Mouse (Mus musculus): Measurements from ENCODE around the gene Dlx3. TPM values are rescaled to one million over a fixed set of nuclear protein-coding genes. Genes with fewer than 3 reads are reported as not detected.

Gene Dlx3
- polyA plus RNA-seq, 1 experiment from 2014 or later, result 0.38 TPM

DNA sequence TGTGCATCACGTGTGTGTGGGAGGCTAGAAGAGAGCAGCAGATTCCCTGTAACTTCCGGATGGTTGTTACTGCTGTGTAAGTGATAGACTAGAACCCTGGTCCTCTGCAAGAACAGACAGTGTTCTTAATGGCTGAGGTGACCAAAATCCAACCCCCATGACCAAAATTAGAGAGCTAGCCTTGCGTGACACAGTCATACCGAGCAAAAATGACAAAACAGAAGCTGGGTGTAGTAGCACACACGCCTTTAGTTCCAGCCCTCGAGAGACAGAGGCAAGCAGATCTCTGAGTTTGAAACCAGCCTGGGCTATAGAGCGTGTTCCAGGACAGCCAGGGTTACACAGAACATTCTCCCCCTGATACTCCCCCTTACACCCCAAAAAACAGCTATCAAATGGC lies 9.8 kb upstream of the Dlx3 start:
- H3K27me3 ChIP-seq (ENCODE audit: control insufficient read depth, insufficient read depth, low read depth, low read length), result no peaks in the 10 kb centered on the region; the same call in 1 of the 2 replicates
- ATAC-seq, result no peak
- WGBS, result 83% methylated on average over 7 of the region's 7 CpGs
- peaks cover 6% of the 10 kb centered on the region for H3K4me1 ChIP-seq (ENCODE audit: control insufficient read depth, insufficient read depth, low read length)
- no peak overlapping the region for H3K27ac ChIP-seq (ENCODE audit: low read length)
- H3K9ac ChIP-seq (ENCODE audit: low read depth, low read length), result no peak overlapping the region
- H3K9me3 ChIP-seq (replicated peaks; ENCODE audit: control insufficient read depth, low read length, poor library complexity, severe bottlenecking), result no peaks in the 10 kb centered on the region
- H3K4me3 ChIP-seq (ENCODE audit: low read depth, low read length), result no peak overlapping the region
- no peak overlapping the region for H3K4me2 ChIP-seq (ENCODE audit: low read length)
- no peaks in the 10 kb centered on the region for H3K36me3 ChIP-seq (ENCODE audit: control insufficient read depth, insufficient read depth, low read length)

DNA sequence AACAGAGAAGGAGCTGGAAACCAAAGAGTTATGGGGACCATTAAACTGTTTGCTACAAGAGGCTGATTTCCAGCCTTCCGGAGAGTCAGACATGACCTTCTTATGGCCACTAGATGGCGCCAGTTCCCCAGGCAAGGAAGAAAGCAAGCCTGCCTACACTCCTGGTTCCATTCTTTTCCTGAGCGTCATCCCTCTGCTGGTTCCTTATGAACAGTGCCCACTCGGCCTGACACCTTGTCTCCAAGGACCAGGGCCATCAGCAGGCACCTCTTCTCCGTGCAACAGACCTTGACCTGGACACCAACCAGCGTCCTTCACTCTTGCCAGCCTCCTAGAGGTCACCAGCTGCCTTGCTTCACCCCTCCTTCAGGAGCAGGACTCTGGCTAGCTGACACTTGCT lies 2.9 kb upstream of the Dlx3 start:
- H3K4me2 ChIP-seq (ENCODE audit: low read length), result no peak overlapping the region
- peaks cover 35% of the 10 kb centered on the region for H3K27me3 ChIP-seq (ENCODE audit: control insufficient read depth, insufficient read depth, low read depth, low read length)
- H3K4me3 ChIP-seq (ENCODE audit: low read depth, low read length), result no peak overlapping the region
- peak; percentile 65; the same call in 1 of the 2 replicates for ATAC-seq
- no peaks in the 10 kb centered on the region for H3K9me3 ChIP-seq (replicated peaks; ENCODE audit: control insufficient read depth, low read length, poor library complexity, severe bottlenecking)
- no peaks in the 10 kb centered on the region for H3K36me3 ChIP-seq (ENCODE audit: control insufficient read depth, insufficient read depth, low read length)
- H3K4me1 ChIP-seq (ENCODE audit: control insufficient read depth, insufficient read depth, low read length), result peaks cover 17% of the 10 kb centered on the region
- 2% methylated on average over 6 of the region's 6 CpGs for WGBS
- H3K9ac ChIP-seq (ENCODE audit: low read depth, low read length), result no peak overlapping the region; the same call in 1 of the 2 replicates
- H3K27ac ChIP-seq (ENCODE audit: low read length), result no peak overlapping the region

DNA sequence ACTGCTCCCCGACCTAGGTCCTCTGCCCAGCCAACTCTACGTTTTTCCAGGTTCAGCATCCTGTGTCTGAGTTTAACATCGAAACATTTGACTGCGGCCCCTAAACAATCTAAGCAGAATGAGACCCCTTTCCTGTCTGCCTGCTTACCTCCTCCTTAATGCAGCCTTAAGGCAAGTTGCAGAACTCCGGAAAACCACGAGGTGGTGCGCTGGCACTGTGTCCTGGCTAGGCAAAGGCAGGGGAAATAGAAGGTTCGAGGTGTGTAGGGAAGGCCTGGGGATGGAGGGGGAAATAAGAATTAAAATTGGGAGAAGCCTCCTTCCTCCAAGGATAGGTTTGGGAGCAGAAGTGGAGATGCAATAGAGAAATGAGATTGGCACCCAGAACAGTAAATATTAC lies 1.4 kb upstream of the Dlx3 start:
- Histone ChIP-seq H3K27me3 (ENCODE audit: control insufficient read depth, insufficient read depth, low read depth, low read length) (peaks cover 50% of the 10 kb centered on the region), H3K9ac (ENCODE audit: low read depth, low read length) (no peak overlapping the region), H3K36me3 (ENCODE audit: control insufficient read depth, insufficient read depth, low read length) (no peaks in the 10 kb centered on the region), H3K4me3 (ENCODE audit: low read depth, low read length) (no peak overlapping the region), H3K4me2 (ENCODE audit: low read length) (no peak overlapping the region), H3K4me1 (ENCODE audit: control insufficient read depth, insufficient read depth, low read length) (peaks cover 17% of the 10 kb centered on the region), H3K27ac (ENCODE audit: low read length) (no peak overlapping the region), H3K9me3 (replicated peaks; ENCODE audit: control insufficient read depth, low read length, poor library complexity, severe bottlenecking) (no peaks in the 10 kb centered on the region)
- peak; percentile 49; the same call in 1 of the 2 replicates for ATAC-seq
- WGBS, result 4% methylated on average over 8 of the region's 8 CpGs

DNA sequence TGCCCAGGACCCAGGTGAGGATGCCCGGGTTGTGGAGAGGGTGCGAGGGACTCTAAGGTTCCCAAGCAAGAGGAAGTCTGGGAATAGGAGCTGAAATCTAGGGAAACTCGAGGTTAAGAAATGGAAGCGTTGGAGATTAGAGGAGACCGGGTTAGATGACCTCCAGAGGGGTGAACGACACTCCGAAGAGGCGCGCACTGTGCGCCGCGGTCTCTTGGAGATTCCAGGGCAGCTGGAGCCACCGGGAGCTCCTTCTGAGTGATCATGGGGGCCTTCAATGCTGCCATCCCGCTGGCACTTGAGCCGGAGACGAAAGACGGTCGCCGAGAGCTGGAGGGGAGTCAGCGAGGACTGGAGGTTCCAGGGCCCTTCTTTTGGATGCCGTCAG lies 708 bp downstream of the Dlx3 start:
- ATAC-seq, result no peak
- Histone ChIP-seq H3K27me3 (ENCODE audit: control insufficient read depth, insufficient read depth, low read depth, low read length) (peaks cover 69% of the 10 kb centered on the region), H3K9ac (ENCODE audit: low read depth, low read length) (no peak overlapping the region), H3K9me3 (replicated peaks; ENCODE audit: control insufficient read depth, low read length, poor library complexity, severe bottlenecking) (no peaks in the 10 kb centered on the region), H3K36me3 (ENCODE audit: control insufficient read depth, insufficient read depth, low read length) (no peaks in the 10 kb centered on the region), H3K4me3 (ENCODE audit: low read depth, low read length) (peak overlapping the region; percentile 43), H3K27ac (ENCODE audit: low read length) (no peak overlapping the region), H3K4me2 (ENCODE audit: low read length) (peak overlapping the region; percentile 77), H3K4me1 (ENCODE audit: control insufficient read depth, insufficient read depth, low read length) (peaks cover 17% of the 10 kb centered on the region)
- 1% methylated on average over 21 of the region's 21 CpGs for WGBS

DNA sequence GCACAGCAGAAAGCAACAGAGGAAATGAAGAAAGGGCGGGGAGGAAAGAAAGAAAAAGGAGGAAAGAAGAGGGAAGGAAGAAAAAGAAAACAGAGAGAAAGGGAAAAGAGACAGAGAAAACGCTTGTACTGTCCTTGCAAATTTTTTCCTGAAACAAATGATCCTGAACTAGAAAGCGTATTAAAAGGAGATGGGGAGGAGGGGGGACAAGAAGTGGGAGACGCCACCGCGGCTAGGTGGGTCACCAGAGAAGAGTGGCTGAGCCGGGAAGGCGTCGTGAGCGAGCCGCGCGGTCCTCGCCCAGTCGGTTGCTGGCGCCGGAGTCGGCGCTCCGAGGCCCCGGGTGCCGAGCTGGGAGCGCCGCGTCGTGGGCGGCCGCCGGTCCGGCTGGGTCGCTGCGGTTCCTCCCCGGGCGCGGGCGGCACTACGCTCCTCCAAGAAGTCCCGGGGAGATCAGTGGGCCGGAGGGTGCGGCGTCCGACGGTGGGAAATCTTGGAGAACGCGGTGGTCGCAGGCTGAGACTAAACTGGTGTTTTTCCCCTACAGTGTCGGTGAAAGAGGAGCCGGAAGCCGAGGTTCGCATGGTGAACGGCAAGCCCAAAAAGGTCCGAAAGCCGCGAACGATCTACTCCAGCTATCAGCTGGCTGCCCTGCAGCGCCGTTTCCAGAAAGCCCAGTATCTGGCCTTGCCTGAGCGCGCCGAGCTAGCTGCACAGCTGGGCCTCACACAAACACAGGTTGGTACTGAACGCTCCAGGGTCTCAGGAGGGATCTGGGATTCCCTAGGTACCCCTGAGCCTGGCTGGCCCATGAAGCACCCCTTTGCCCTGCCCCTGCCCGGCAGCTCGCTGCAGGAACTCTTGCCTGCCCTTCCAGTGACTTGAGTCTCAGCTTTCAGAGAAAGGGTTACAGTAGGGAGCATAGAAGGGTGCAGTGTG lies 1.5 kb downstream of the Dlx3 start:
- Histone ChIP-seq H3K36me3 (ENCODE audit: control insufficient read depth, insufficient read depth, low read length) (no peaks in the 10 kb centered on the region), H3K9ac (ENCODE audit: low read depth, low read length) (no peak overlapping the region), H3K9me3 (replicated peaks; ENCODE audit: control insufficient read depth, low read length, poor library complexity, severe bottlenecking) (no peaks in the 10 kb centered on the region), H3K27ac (ENCODE audit: low read length) (no peak overlapping the region), H3K4me2 (ENCODE audit: low read length) (peak overlapping the region; percentile 48), H3K4me1 (ENCODE audit: control insufficient read depth, insufficient read depth, low read length) (peaks cover 19% of the 10 kb centered on the region), H3K27me3 (ENCODE audit: control insufficient read depth, insufficient read depth, low read depth, low read length) (peaks cover 69% of the 10 kb centered on the region), H3K4me3 (ENCODE audit: low read depth, low read length) (peak overlapping the region; percentile 22)
- no peak for ATAC-seq
- under 1% methylated on average over 60 of the region's 63 CpGs for WGBS

DNA sequence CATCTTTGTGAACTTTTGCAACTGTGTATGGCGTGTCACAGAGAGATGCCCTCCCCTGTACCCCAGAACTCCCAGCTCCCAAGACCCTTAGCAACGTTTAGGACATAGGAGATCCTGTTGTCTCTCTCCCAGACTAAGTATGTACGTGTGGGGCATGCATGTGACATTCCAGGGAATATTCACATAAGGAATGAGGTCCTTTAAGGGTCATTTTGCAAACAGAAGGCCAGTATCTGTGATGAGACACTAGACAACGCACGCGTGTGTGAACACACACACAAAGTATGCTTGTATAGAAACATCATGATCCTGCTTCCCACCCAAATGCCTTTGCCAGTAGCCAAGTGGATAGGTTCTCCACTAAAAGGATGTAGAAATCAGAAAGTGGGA lies 2.2 kb downstream of the Dlx3 start:
- Histone ChIP-seq H3K4me3 (ENCODE audit: low read depth, low read length) (no peak overlapping the region), H3K36me3 (ENCODE audit: control insufficient read depth, insufficient read depth, low read length) (no peaks in the 10 kb centered on the region), H3K9ac (ENCODE audit: low read depth, low read length) (no peak overlapping the region), H3K27ac (ENCODE audit: low read length) (no peak overlapping the region), H3K4me1 (ENCODE audit: control insufficient read depth, insufficient read depth, low read length) (peaks cover 23% of the 10 kb centered on the region), H3K4me2 (ENCODE audit: low read length) (no peak overlapping the region), H3K27me3 (ENCODE audit: control insufficient read depth, insufficient read depth, low read depth, low read length) (peaks cover 68% of the 10 kb centered on the region), H3K9me3 (replicated peaks; ENCODE audit: control insufficient read depth, low read length, poor library complexity, severe bottlenecking) (no peaks in the 10 kb centered on the region)
- WGBS, result 21% methylated on average over 6 of the region's 6 CpGs
- ATAC-seq, result no peak

DNA sequence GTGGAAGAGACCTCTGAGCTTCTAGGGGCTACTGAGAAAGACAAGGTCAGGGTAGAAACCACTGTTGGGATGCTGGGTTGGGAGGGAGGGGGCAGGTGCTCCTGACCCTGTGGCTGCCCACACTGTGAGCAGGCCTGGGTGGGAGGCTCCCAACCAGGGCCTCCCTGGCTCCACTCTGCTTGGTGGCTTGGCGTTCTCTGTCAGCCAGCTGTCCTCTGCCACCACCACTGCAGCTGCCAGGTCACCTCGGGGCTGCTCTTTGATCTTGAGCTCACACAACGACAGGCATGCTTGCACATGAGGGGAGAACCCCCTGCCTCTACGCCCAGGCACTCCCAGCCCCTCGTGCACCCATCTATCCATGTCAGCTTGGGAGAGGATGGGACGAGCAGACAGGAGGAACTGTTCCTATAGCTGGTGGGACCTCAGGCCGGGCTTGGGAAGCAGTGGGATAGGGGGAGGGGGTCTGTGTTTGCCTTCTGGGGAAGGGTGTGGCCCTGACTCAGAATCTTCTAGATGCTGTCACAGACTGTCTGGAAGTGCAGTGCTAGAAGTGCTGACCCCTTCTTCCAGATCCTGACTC lies 5.5 kb downstream of the Dlx3 start:
- Histone ChIP-seq H3K4me3 (ENCODE audit: low read depth, low read length) (no peak overlapping the region), H3K4me1 (ENCODE audit: control insufficient read depth, insufficient read depth, low read length) (peaks cover 14% of the 10 kb centered on the region), H3K4me2 (ENCODE audit: low read length) (no peak overlapping the region), H3K27me3 (ENCODE audit: control insufficient read depth, insufficient read depth, low read depth, low read length) (peaks cover 41% of the 10 kb centered on the region), H3K9me3 (replicated peaks; ENCODE audit: control insufficient read depth, low read length, poor library complexity, severe bottlenecking) (no peaks in the 10 kb centered on the region), H3K27ac (ENCODE audit: low read length) (no peak overlapping the region), H3K9ac (ENCODE audit: low read depth, low read length) (no peak overlapping the region), H3K36me3 (ENCODE audit: control insufficient read depth, insufficient read depth, low read length) (no peaks in the 10 kb centered on the region)
- WGBS, result 34% methylated on average over 7 of the region's 7 CpGs
- ATAC-seq, result no peak

DNA sequence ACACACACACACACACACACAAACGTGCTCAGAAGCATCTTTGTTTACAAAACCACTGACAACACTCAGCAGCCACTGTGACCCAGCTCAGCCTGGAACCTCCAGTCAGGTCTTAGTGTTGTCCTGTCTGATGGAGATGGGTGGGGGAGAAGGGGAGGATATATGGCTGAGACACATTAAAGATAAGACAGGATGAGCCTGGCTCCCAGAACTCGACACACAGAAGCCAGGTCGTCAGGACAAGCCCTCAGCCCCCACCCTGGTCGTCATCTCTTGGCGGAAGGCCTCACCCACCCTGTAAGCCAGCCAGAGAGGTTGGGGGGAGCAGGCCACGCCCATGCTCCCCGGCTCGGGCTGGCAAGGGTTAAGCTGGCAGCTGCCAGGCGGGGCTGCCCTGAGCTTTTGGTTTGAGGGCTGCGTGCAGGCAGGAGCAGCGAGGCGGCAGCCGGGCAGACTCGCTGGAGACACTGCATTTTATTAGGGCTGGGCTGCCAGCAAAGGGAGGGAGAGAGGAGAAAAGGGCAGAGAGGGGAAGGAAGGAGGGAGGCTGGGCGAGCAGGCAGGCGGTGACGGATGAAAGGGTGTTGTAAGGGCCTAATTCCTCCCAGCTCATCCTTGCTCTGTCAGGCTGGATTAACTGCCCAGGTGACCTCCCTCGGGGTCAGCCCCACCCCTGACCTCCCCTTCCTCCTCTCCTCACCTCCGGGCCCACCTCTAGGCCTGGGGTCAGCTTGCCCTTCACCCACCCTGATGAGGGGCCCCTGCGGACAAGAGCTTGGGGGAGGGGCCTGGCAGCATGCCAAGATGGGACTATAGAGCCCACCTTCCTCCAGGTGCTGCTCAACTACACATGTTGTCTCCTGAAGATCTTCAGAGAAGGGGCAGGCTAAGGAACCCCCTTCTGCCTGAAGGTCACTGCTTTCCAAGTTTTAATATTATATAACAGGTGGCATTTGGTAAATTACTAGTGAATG lies 6.6 kb downstream of the Dlx3 start:
- 3% methylated on average over 20 of the region's 20 CpGs for WGBS
- Histone ChIP-seq H3K9me3 (replicated peaks; ENCODE audit: control insufficient read depth, low read length, poor library complexity, severe bottlenecking) (no peaks in the 10 kb centered on the region), H3K27ac (ENCODE audit: low read length) (no peak overlapping the region), H3K27me3 (ENCODE audit: control insufficient read depth, insufficient read depth, low read depth, low read length) (peaks cover 40% of the 10 kb centered on the region), H3K4me3 (ENCODE audit: low read depth, low read length) (0 out of 2 replicates have a peak overlapping the region, but pooled peaks have one; percentile 2), H3K4me2 (ENCODE audit: low read length) (peak overlapping the region; percentile 44), H3K36me3 (ENCODE audit: control insufficient read depth, insufficient read depth, low read length) (no peaks in the 10 kb centered on the region), H3K4me1 (ENCODE audit: control insufficient read depth, insufficient read depth, low read length) (peaks cover 7% of the 10 kb centered on the region; the same call in 1 of the 2 replicates), H3K9ac (ENCODE audit: low read depth, low read length) (peak overlapping the region; percentile 56; the same call in 1 of the 2 replicates)
- ATAC-seq, result peak; percentile 62; the same call in 1 of the 2 replicates

Data from midbrain, embryonic 16.5 days (tissue).